Mouse (Mus musculus) ES-Bruce4 (cell line): ENCODE data around the gene Nsun4.

ENCODE experiments used
- CTCF ChIP-seq: IDR thresholded peaks from one replicate; pipeline ENCODE4 v1.8.1; 2011; ENCODE audit warnings: low read depth, low read length
- EP300 ChIP-seq: IDR thresholded peaks from 2 replicates; pipeline ENCODE4 v1.6.1; 2011; ENCODE audit warnings: low read depth, low read length; ENCODE audit not compliant: insufficient read depth

GRCm38 (mm10) chr4:116049211-116049610, 4.5 kb downstream of the Nsun4 start:
- TF ChIP-seq CTCF (no peak), EP300 (no peak)
